Mouse (Mus musculus) spleen, adult 12 weeks (tissue): ENCODE data around the gene Map6d1.

Source experiments
- DNase-seq: peaks from one replicate; pipeline ENCODE4 v3.0.0; 2022; ENCODE audit warnings: low spot score

The Map6d1 gene

DNA sequence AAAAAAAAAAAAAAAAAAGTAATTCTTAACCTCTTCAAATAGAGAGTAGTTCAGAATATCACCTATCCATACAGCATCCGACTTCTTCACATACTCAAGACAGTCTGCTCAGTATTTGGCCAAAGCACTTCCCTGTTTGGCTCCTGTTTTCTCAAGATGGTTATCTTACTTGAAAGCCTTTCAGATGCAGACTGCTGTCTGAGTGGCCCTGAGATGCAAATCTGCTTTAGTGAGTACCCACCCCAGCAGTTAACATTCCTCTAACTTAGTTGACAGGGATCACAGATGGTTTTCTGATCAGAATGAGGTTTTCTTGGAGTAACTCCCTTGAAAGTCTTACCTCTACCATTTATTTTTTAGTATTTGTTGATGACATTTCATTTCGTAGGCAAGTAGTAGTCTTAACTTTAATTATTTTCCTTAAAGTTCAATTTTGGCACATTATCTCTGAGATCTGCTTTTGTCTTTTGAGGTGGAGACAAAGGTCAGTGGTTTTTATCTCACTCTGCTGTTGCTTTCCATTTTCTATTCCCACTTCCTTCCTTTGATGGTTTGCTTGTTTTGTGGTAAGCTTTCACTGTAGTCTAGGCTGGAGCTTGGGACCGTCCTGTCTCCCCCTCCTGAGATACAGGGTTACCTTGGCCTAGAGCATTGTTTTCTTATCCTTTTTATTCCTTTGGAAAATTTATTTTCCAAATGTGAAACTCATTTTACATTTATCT, 49.8 kb downstream of the Map6d1 start:
- no peak for DNase-seq

DNA sequence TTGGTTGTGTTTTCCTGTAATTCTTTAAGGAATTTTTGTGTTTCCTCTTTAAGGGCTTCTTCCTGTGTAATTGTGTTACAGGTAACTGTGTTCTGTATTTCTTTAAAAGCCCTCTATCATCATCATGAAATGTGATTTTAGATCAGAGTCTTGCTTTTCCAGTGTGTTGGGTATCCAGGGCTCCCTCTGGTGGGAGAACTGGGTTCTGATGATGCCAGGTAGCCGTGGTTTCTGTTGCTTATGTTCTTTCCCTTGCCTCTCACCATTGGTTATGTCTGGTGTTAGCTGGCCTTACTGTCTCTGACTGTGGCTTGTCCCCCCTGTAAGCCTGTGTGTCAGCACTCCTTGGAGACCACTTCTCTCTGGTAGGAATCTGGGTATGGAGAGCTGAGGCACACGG, 55.8 kb downstream of the Map6d1 start:
- DNase-seq, result no peak
